Mouse (Mus musculus) small intestine, adult 2 months (tissue): ENCODE results near the gene Golph3. TPM values are rescaled to one million over a fixed set of nuclear protein-coding genes. Genes with fewer than 3 reads are reported as not detected.
A peak's percentile ranks its signal among the peaks of the same experiment; 100 is the strongest.

Experiments
- H3K27ac ChIP-seq: fragments of 200-500 bp; 2 replicates; pipeline ENCODE4 v1.5.1; 2012; ENCODE audit warnings: low read depth, low read length, control low read depth, inconsistent platforms; ENCODE audit not compliant: insufficient read depth
- H3K27me3 ChIP-seq: fragments of 200-500 bp; 2 replicates; pipeline ENCODE4 v1.6.1; 2012; ENCODE audit warnings: mild to moderate bottlenecking, moderate library complexity, low read length, inconsistent platforms; ENCODE audit not compliant: control insufficient read depth, insufficient read depth
- H3K36me3 ChIP-seq: fragments of 200-500 bp; 2 replicates; pipeline ENCODE4 v1.6.1; 2012; ENCODE audit warnings: mild to moderate bottlenecking, low read length, control low read depth, inconsistent platforms; ENCODE audit not compliant: control insufficient read depth, insufficient read depth
- H3K4me1 ChIP-seq: fragments of 200-500 bp; 2 replicates; pipeline ENCODE4 v1.6.1; 2012; ENCODE audit warnings: low read length, inconsistent platforms, mixed read lengths; ENCODE audit not compliant: control insufficient read depth, insufficient read depth, insufficient read length
- H3K4me3 ChIP-seq: fragments of 200-500 bp; 2 replicates; pipeline ENCODE4 v1.5.1; 2012; ENCODE audit warnings: low read depth, mild to moderate bottlenecking, control low read depth, inconsistent platforms, low read length, moderate library complexity
- CTCF ChIP-seq: fragments of 200-500 bp; IDR thresholded peaks from 2 replicates; pipeline ENCODE4 v1.5.1; 2012; ENCODE audit warnings: low read depth, mild to moderate bottlenecking, control low read depth, inconsistent platforms, low read length, moderate library complexity, mixed read lengths; ENCODE audit not compliant: insufficient replicate concordance, insufficient read length; ENCODE audit errors: extremely low read depth
- POLR2A ChIP-seq: fragments of 200-500 bp; IDR thresholded peaks from 2 replicates; pipeline ENCODE4 v1.6.1; 2012; ENCODE audit warnings: low read depth, mild to moderate bottlenecking, control low read depth, inconsistent platforms, low read length, moderate library complexity
- WGBS: fragments of 180-500 bp; shearing (Covaris S2); methylation state at CpG from one replicate; pipeline ENCODE4 v1.1.7; 2018; 5-methylcytosine and 5-hydroxymethylcytosine counted together
- polyA plus RNA-seq: library from polyadenylated mRNA; depleted of rRNA; stranded (reverse); fragments of >200 nt; gene quantifications from 2 replicates; pipeline ENCODE4 v1.2.3, GENCODE M21; 2012

Golph3 gene
- polyA plus RNA-seq, 1 experiment = 103 TPM

- Histone ChIP-seq H3K36me3 (no peaks in the 10 kb centered on the region), H3K4me1 (peaks cover 21% of the 10 kb centered on the region), H3K4me3 (no peak overlapping the region), H3K27ac (no peak overlapping the region), H3K27me3 (no peaks in the 10 kb centered on the region)
- TF ChIP-seq CTCF = peak; percentile 81; the same call in 1 of the 2 replicates
- no peak for TF ChIP-seq POLR2A
- 2% methylated on average over 8 of the region's 8 CpGs for WGBS
These were observed 49.9 kb downstream of the Golph3 start for GRCm38 (mm10) chr15:12371183-12371582.

GRCm38 (mm10) chr15:12373496-12373895 lies 52.2 kb downstream of the Golph3 start:
- 84% methylated on average over 14 of the region's 14 CpGs for WGBS
- Histone ChIP-seq H3K27me3 (no peaks in the 10 kb centered on the region), H3K36me3 (no peaks in the 10 kb centered on the region), H3K4me1 (peaks cover 8% of the 10 kb centered on the region; the same call in 1 of the 2 replicates), H3K27ac (no peak overlapping the region), H3K4me3 (no peak overlapping the region)
- no peak for TF ChIP-seq CTCF
- no peak for TF ChIP-seq POLR2A

DNA sequence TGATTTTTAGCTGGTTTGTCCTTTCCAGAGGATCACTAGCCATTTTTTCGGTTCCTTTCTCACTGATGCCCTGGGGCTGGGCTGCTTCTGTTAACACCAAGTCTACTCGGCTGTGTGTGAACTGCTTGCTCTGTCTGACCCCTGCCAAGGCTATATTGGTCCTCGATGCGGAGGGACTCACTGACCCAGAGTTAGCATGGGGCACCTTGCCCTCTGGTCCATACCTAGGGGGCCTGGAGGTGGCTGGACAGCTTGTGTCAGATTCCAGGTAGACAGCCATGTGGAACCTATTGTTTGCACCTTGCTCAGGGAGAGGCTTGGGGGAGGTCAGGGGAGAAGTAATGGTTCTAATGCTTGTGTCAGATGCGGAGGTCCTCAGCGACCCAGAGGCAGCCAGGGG lies 52.7 kb downstream of the Golph3 start:
- Histone ChIP-seq H3K4me3 (no peak overlapping the region), H3K27me3 (no peaks in the 10 kb centered on the region), H3K36me3 (no peaks in the 10 kb centered on the region), H3K27ac (no peak overlapping the region), H3K4me1 (peaks cover 8% of the 10 kb centered on the region; the same call in 1 of the 2 replicates)
- no peak for TF ChIP-seq POLR2A
- no peak for TF ChIP-seq CTCF
- WGBS = 88% methylated on average over 6 of the region's 6 CpGs

DNA sequence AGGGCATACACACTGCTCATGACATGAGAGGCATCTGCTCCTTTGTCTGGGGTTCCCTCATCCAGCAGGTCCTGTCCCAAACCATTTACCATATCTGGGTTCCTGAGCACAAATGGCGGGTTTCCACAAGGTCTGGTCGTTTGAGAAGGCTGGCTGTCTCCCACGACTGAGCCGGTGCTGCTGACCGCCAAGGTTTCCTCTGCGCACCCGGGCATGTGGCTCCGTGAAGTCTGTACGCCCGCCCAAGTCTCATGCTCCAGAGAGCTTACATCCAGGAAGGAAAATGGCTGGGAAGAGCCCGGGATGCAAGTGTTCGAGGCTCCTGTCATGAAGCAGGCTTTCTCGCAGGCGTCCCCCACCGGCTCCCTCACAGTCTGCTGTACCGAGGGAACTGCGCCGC lies 53.7 kb downstream of the Golph3 start:
- Histone ChIP-seq H3K4me3 (peak overlapping the region; percentile 41; the same call in 1 of the 2 replicates), H3K27ac (no peak overlapping the region), H3K36me3 (no peaks in the 10 kb centered on the region), H3K4me1 (peaks cover 8% of the 10 kb centered on the region; the same call in 1 of the 2 replicates), H3K27me3 (no peaks in the 10 kb centered on the region)
- TF ChIP-seq CTCF (no peak), POLR2A (no peak)
- WGBS = 71% methylated on average over 18 of the region's 18 CpGs

- H3K4me1 ChIP-seq = peaks cover 8% of the 10 kb centered on the region; the same call in 1 of the 2 replicates
- peak overlapping the region; percentile 47 for H3K4me3 ChIP-seq
- H3K27ac ChIP-seq = peak overlapping the region; percentile 7; the same call in 1 of the 2 replicates
- no peaks in the 10 kb centered on the region for H3K27me3 ChIP-seq
- TF ChIP-seq POLR2A (no peak), CTCF (peak; percentile 80)
- 23% methylated on average over 19 of the region's 19 CpGs for WGBS
- H3K36me3 ChIP-seq = no peaks in the 10 kb centered on the region
These were observed 54.5 kb downstream of the Golph3 start for GRCm38 (mm10) chr15:12375641-12376311.

DNA sequence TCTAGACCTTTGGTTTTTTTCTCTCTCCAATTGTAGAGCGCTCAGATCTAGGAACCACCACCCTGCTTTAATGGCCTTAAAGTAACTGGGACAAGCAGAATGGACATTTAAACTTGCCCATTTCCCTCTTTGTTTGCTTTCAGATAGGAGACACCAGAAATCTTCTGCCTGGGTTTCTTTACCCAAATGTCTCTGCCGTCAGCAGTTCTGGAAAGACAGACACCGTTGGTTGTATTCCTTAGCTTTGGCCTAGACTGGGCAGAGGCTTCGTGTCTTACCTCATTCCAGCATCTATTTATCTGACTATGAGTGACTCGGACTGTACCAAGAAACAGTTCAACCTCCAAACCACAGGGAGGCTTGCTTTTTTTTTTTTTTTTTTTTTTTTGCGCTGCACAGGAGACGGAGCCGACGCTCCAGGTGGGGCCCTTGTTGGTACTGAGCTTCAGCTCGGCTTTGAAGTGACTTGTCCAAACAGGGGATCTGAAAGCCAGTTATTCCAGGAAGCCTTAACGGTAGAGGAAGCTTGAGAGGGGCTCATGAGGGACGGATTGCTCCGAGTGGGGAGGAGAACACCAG lies 55.3 kb downstream of the Golph3 start:
- no peak overlapping the region for H3K27ac ChIP-seq

DNA sequence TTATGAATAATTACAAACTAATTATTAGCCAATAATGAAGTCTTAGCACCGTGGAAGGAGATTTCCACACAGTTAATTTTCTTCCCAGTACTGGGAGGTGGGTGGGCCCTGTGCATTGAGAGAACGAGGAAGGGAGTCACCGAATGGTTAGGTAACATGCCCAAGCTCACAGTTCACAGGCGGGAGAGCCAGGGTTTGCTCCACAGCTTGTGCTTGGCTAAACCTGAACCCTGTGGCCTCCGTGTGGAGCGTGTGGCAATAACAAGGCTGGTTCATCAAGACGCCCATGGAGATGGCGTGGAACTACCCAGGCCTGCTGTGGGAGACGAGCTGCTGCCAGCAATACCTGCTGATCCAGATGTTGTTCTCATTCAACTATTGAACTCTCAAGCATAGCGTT lies 56.5 kb downstream of the Golph3 start:
- H3K27ac ChIP-seq = no peak overlapping the region
- TF ChIP-seq POLR2A = no peak
- no peak for TF ChIP-seq CTCF
- peaks cover 6% of the 10 kb centered on the region; the same call in 1 of the 2 replicates for H3K4me1 ChIP-seq
- H3K27me3 ChIP-seq = no peaks in the 10 kb centered on the region
- no peaks in the 10 kb centered on the region for H3K36me3 ChIP-seq
- 78% methylated on average over 10 of the region's 10 CpGs for WGBS
- no peak overlapping the region for H3K4me3 ChIP-seq

More for the DNA sequence above, 55.3 kb downstream of the Golph3 start:
- Histone ChIP-seq H3K27me3 (no peaks in the 10 kb centered on the region), H3K4me3 (no peak overlapping the region), H3K36me3 (no peaks in the 10 kb centered on the region), H3K4me1 (peaks cover 6% of the 10 kb centered on the region; the same call in 1 of the 2 replicates)
- WGBS = 72% methylated on average over 13 of the region's 13 CpGs
- TF ChIP-seq POLR2A (no peak), CTCF (no peak)
